Comparison of ENCODE assay signal across 14 mouse cellular contexts in genomic region chr13:3590789-3591188, GRCm38 (mm10). TPM values are rescaled to one million over a fixed set of nuclear protein-coding genes. Genes with fewer than 3 reads are reported as not detected.
DNase-seq lines count a peak whose midpoint lies in the region; ATAC-seq and TF ChIP-seq lines count a peak whose summit lies in the region.
"Had no signal": no experiment of that assay in that cellular context is flagged by ENCODE, and none has a peak within 500 bp of the region (broad histone marks: within the 10 kb centered on the region; RNA-seq: fewer than 3 reads in every experiment).

No protein-coding gene starts in this region.

- no peak overlapping the region for H3K4me3 ChIP-seq in liver, postnatal 0 days (ENCODE audit: low read depth, low read length)
- no peak overlapping the region for H3K4me3 ChIP-seq in liver, embryonic 12.5 days
- no peak overlapping the region for H3K4me3 ChIP-seq in forebrain, embryonic 13.5 days
- H3K4me3 ChIP-seq: limb, embryonic 10.5 days; lung, embryonic 15.5 days; midbrain, embryonic 15.5 days had no signal

- H3K9ac ChIP-seq in liver, postnatal 0 days (replicated peaks) = no peak overlapping the region
- no peak overlapping the region for H3K9ac ChIP-seq in liver, embryonic 12.5 days
- no peak overlapping the region for H3K9ac ChIP-seq in forebrain, embryonic 13.5 days
- H3K9ac ChIP-seq: lung, embryonic 15.5 days; midbrain, embryonic 15.5 days had no signal

- H3K4me1 ChIP-seq in liver, postnatal 0 days (ENCODE audit: insufficient read depth) = no peaks in the 10 kb centered on the region
- H3K4me1 ChIP-seq in liver, embryonic 12.5 days = no peaks in the 10 kb centered on the region
- H3K4me1 ChIP-seq in forebrain, embryonic 13.5 days = no peaks in the 10 kb centered on the region
- H3K4me1 ChIP-seq: limb, embryonic 10.5 days; lung, embryonic 15.5 days; midbrain, embryonic 15.5 days had no signal

- TF ChIP-seq EP300 in liver, postnatal 0 days (IDR thresholded peaks at IDR 0.05; ENCODE audit: low read depth) = no peak

- no peaks in the 10 kb centered on the region for H3K27me3 ChIP-seq in liver, postnatal 0 days (ENCODE audit: insufficient read depth, low read length)
- no peaks in the 10 kb centered on the region for H3K27me3 ChIP-seq in liver, embryonic 12.5 days (replicated peaks)
- no peaks in the 10 kb centered on the region for H3K27me3 ChIP-seq in forebrain, embryonic 13.5 days
- H3K27me3 ChIP-seq: lung, embryonic 15.5 days; midbrain, embryonic 15.5 days had no signal

- no peaks in the 10 kb centered on the region for H3K9me3 ChIP-seq in liver, postnatal 0 days (ENCODE audit: low read length)
- no peaks in the 10 kb centered on the region for H3K9me3 ChIP-seq in liver, embryonic 12.5 days (replicated peaks)
- H3K9me3 ChIP-seq in forebrain, embryonic 13.5 days (replicated peaks) = no peaks in the 10 kb centered on the region
- H3K9me3 ChIP-seq: limb, embryonic 10.5 days; lung, embryonic 15.5 days; midbrain, embryonic 15.5 days had no signal

- peak; percentile 70; the same call in 1 of the 2 replicates for ATAC-seq in frontal cortex, adult (ENCODE audit: low TSS enrichment)
- ATAC-seq in liver, postnatal 0 days = no peak
- no peak for ATAC-seq in liver, embryonic 12.5 days
- peak; percentile 88 for ATAC-seq in megakaryocyte-erythroid progenitor cell, adult 5-6 weeks (replicated peaks; ENCODE audit: low FRiP score, low TSS enrichment, poor library complexity, severe bottlenecking)
- no peak for ATAC-seq in forebrain, embryonic 13.5 days
- ATAC-seq: midbrain, embryonic 15.5 days had no signal

- WGBS in liver, postnatal 0 days (ENCODE audit: insufficient replicate concordance) = 81% methylated on average over 3 of the region's 3 CpGs
- 80% methylated on average over 3 of the region's 3 CpGs for WGBS in liver, embryonic 12.5 days (ENCODE audit: insufficient replicate concordance)
- 93% methylated on average over 3 of the region's 3 CpGs for WGBS in forebrain, embryonic 13.5 days

- DNase-seq in frontal cortex, postnatal 36 days (ENCODE audit: low spot score in 2 of 2) = no peak
- no peak for DNase-seq in liver, postnatal 0 days
- peak; percentile 27 for DNase-seq in R1 (ENCODE audit: low read depth, low spot score)
- no peak for DNase-seq in thymus, postnatal 36 days
- DNase-seq: adrenal gland, postnatal 14 days; cerebellum, adult 11-12 months; gastrocnemius, postnatal 36 days had no signal

- no peak overlapping the region for H3K27ac ChIP-seq in liver, postnatal 0 days (ENCODE audit: low read depth)
- no peak overlapping the region for H3K27ac ChIP-seq in liver, embryonic 12.5 days
- H3K27ac ChIP-seq in forebrain, embryonic 13.5 days = no peak overlapping the region
- H3K27ac ChIP-seq: limb, embryonic 10.5 days; lung, embryonic 15.5 days; midbrain, embryonic 15.5 days had no signal

- H3K36me3 ChIP-seq in liver, postnatal 0 days (replicated peaks; ENCODE audit: insufficient read depth, low read length) = peaks cover 49% of the 10 kb centered on the region
- H3K36me3 ChIP-seq in liver, embryonic 12.5 days = peaks cover 66% of the 10 kb centered on the region
- peaks cover 60% of the 10 kb centered on the region for H3K36me3 ChIP-seq in forebrain, embryonic 13.5 days (ENCODE audit: poor library complexity, severe bottlenecking)

- no peak overlapping the region for H3K4me2 ChIP-seq in liver, postnatal 0 days (ENCODE audit: low read depth, low read length)
- H3K4me2 ChIP-seq in liver, embryonic 12.5 days = no peak overlapping the region
- no peak overlapping the region for H3K4me2 ChIP-seq in forebrain, embryonic 13.5 days
- H3K4me2 ChIP-seq: lung, embryonic 15.5 days; midbrain, embryonic 15.5 days had no signal

- TF ChIP-seq CTCF in liver, postnatal 0 days (IDR thresholded peaks at IDR 0.05; ENCODE audit: low read depth) = peak; percentile 35

RNA-seq across cellular contexts. Expression of gene Fam208b, which starts 20.1 kb away (rescaled TPM):
- 2.8 and 3.0 TPM in 2 replicates for polyA plus RNA-seq in liver, postnatal 0 days (2015; fragmentation: Nextera tagmentation; extraction: Ambion mirVana)
- polyA plus RNA-seq in liver, embryonic 12.5 days (2016; fragmentation: Nextera tagmentation; extraction: Ambion mirVana) = 7.4 and 7.8 TPM in 2 replicates
- total RNA-seq in megakaryocyte-erythroid progenitor cell, adult 5-6 weeks (2014; fragmentation: Nextera tagmentation) = 66.5 and 85.9 TPM in 2 replicates
- 45.8 TPM in 2 replicates for total RNA-seq in megakaryocyte-erythroid progenitor cell, adult 5-6 weeks (2017)
- 19.5 and 21.0 TPM in 2 replicates for polyA plus RNA-seq in forebrain, embryonic 13.5 days (2015; fragmentation: Nextera tagmentation; extraction: Ambion mirVana)

RNA-seq across cellular contexts. Expression of gene Asb13, which starts 43.0 kb away (rescaled TPM):
- polyA plus RNA-seq in liver, postnatal 0 days (2015; fragmentation: Nextera tagmentation; extraction: Ambion mirVana) = 5.6 and 7.8 TPM in 2 replicates
- 3.3 and 3.6 TPM in 2 replicates for polyA plus RNA-seq in liver, embryonic 12.5 days (2016; fragmentation: Nextera tagmentation; extraction: Ambion mirVana)
- 5.4 and 9.9 TPM in 2 replicates for total RNA-seq in megakaryocyte-erythroid progenitor cell, adult 5-6 weeks (2014; fragmentation: Nextera tagmentation)
- 7.3 and 7.7 TPM in 2 replicates for total RNA-seq in megakaryocyte-erythroid progenitor cell, adult 5-6 weeks (2017)
- polyA plus RNA-seq in forebrain, embryonic 13.5 days (2015; fragmentation: Nextera tagmentation; extraction: Ambion mirVana) = 12.9 and 15.6 TPM in 2 replicates

RNA-seq across cellular contexts. Expression of gene Gdi2, which starts 52.9 kb away (rescaled TPM):
- polyA plus RNA-seq in liver, postnatal 0 days (2015; fragmentation: Nextera tagmentation; extraction: Ambion mirVana) = 189 and 191 TPM in 2 replicates
- 209 and 220 TPM in 2 replicates for polyA plus RNA-seq in liver, embryonic 12.5 days (2016; fragmentation: Nextera tagmentation; extraction: Ambion mirVana)
- total RNA-seq in megakaryocyte-erythroid progenitor cell, adult 5-6 weeks (2014; fragmentation: Nextera tagmentation) = 267 and 287 TPM in 2 replicates
- 384 and 417 TPM in 2 replicates for total RNA-seq in megakaryocyte-erythroid progenitor cell, adult 5-6 weeks (2017)
- polyA plus RNA-seq in forebrain, embryonic 13.5 days (2015; fragmentation: Nextera tagmentation; extraction: Ambion mirVana) = 447 and 450 TPM in 2 replicates

Comparison
In these comparisons a context has a peak if more than half of its experiments do, and no peak if none do; other contexts are left out.
1. ATAC-seq: peak in frontal cortex, adult (single experiment) and megakaryocyte-erythroid progenitor cell, adult 5-6 weeks (single experiment); none in liver, postnatal 0 days (single experiment), liver, embryonic 12.5 days (single experiment) and forebrain, embryonic 13.5 days (single experiment).